Mouse (Mus musculus) CH12.LX (cell line): ENCODE measurements around the gene Clba1. TPM values are rescaled to one million over a fixed set of nuclear protein-coding genes. Genes with fewer than 3 reads are reported as not detected.
A peak's percentile ranks its signal among the peaks of the same experiment; 100 is the strongest.

Experiments used
- DNase-seq: peaks from one replicate; pipeline ENCODE4 v3.0.0-alpha.2; 2013; ENCODE audit errors: extremely low read depth
- H3K27ac ChIP-seq: 2 replicates; pipeline ENCODE4 v1.5.1; 2012; ENCODE audit warnings: low read depth, mild to moderate bottlenecking, control low read depth, moderate library complexity; ENCODE audit not compliant: insufficient read depth
- H3K27me3 ChIP-seq: replicated peaks from 2 replicates; pipeline ENCODE3; 2012; ENCODE audit warnings: inconsistent platforms
- H3K36me3 ChIP-seq, 2 experiments: replicated peaks in 1 of 2; 2 replicates each; pipeline versions ENCODE3 to v1.6.1; 2012; ENCODE audit warnings: inconsistent platforms in 1 of 2, low read length in 1 of 2, mild to moderate bottlenecking in 1 of 2, mixed read lengths in 1 of 2, moderate library complexity in 1 of 2; ENCODE audit not compliant: control insufficient read depth in 1 of 2, insufficient read depth in 1 of 2
- H3K4me1 ChIP-seq, 2 experiments: 2 replicates each; pipeline ENCODE4 v1.6.1; 2012; ENCODE audit warnings: inconsistent platforms in 1 of 2, moderate library complexity in 1 of 2; ENCODE audit not compliant: insufficient read depth in 2 of 2, control insufficient read depth in 1 of 2
- H3K4me2 ChIP-seq: 2 replicates; pipeline ENCODE4 v1.6.1; 2012; ENCODE audit warnings: low read depth, mild to moderate bottlenecking, control low read depth; ENCODE audit not compliant: poor library complexity, insufficient read depth, severe bottlenecking
- H3K4me3 ChIP-seq, 3 experiments: fragments of 150-350 bp in 1 of 3; sonication (generic) in 1 of 3; replicated peaks in 1 of 3; 2 replicates each; pipeline versions ENCODE3 to v1.5.1; 2011 to 2012; ENCODE audit warnings: low read depth in 2 of 3, low read length in 2 of 3, mild to moderate bottlenecking in 2 of 3, moderate library complexity in 2 of 3, control low read depth in 1 of 3, improper control_type of control experiment in 1 of 3, inconsistent platforms in 1 of 3, mixed read lengths in 1 of 3; ENCODE audit not compliant: poor library complexity in 1 of 3
- H3K79me2 ChIP-seq: replicated peaks from 2 replicates; pipeline ENCODE4 v1.6.1; 2012; ENCODE audit warnings: mild to moderate bottlenecking, moderate library complexity; ENCODE audit not compliant: control insufficient read depth, poor library complexity, insufficient read depth, severe bottlenecking; ENCODE audit errors: extremely low read depth
- H3K9ac ChIP-seq: 2 replicates; pipeline ENCODE4 v1.6.1; 2012; ENCODE audit warnings: low read depth, mild to moderate bottlenecking, control low read depth, moderate library complexity; ENCODE audit not compliant: insufficient read depth
- H3K9me3 ChIP-seq: replicated peaks from 2 replicates; pipeline ENCODE3; 2012; ENCODE audit warnings: low read length, inconsistent platforms, mixed read lengths
- BHLHE40 ChIP-seq: IDR thresholded peaks from 2 replicates; pipeline ENCODE4 v1.6.1; 2011; ENCODE audit warnings: mild to moderate bottlenecking, low read depth, low read length, improper control_type of control experiment
- CHD1 ChIP-seq: IDR thresholded peaks from 2 replicates; pipeline ENCODE4 v1.6.1; 2012; ENCODE audit warnings: low read depth, low read length, improper control_type of control experiment, inconsistent platforms
- CTCF ChIP-seq, 2 experiments: IDR thresholded peaks in 1 of 2; conservative IDR thresholded peaks in 1 of 2; 2 replicates each; pipeline ENCODE4 v1.5.1; 2011 to 2012; ENCODE audit warnings: low read depth in 2 of 2, low read length in 2 of 2, improper control_type of control experiment in 1 of 2, inconsistent platforms in 1 of 2, mild to moderate bottlenecking in 1 of 2, moderate library complexity in 1 of 2
- E2F4 ChIP-seq: IDR thresholded peaks from 2 replicates; pipeline ENCODE4 v1.6.1; 2011; ENCODE audit warnings: low read depth, low read length, improper control_type of control experiment; ENCODE audit not compliant: insufficient replicate concordance
- ELF1 ChIP-seq: IDR thresholded peaks from 2 replicates; pipeline ENCODE4 v1.6.1; 2014; ENCODE audit warnings: low read depth, mild to moderate bottlenecking, inconsistent platforms, low read length, improper control_type of control experiment
- EP300 ChIP-seq: IDR thresholded peaks from 2 replicates; pipeline ENCODE4 v1.6.1; 2011; ENCODE audit warnings: low read length, improper control_type of control experiment
- HCFC1 ChIP-seq: IDR thresholded peaks from 2 replicates; pipeline ENCODE4 v1.6.1; 2012; ENCODE audit warnings: low read depth, mild to moderate bottlenecking, inconsistent platforms, low read length, improper control_type of control experiment
- IRF4 ChIP-seq: IDR thresholded peaks from 2 replicates; pipeline ENCODE4 v1.6.1; 2014; ENCODE audit warnings: low read depth, mild to moderate bottlenecking, inconsistent platforms, low read length, improper control_type of control experiment
- JUND ChIP-seq: conservative IDR thresholded peaks from 2 replicates; pipeline ENCODE4 v1.6.1; 2011; ENCODE audit warnings: low read depth, low read length, improper control_type of control experiment
- MAFK ChIP-seq: IDR thresholded peaks from 2 replicates; pipeline ENCODE4 v1.6.1; 2011; ENCODE audit warnings: low read length, improper control_type of control experiment; ENCODE audit not compliant: insufficient replicate concordance
- MAX ChIP-seq: IDR thresholded peaks from 2 replicates; pipeline ENCODE4 v1.6.1; 2011; ENCODE audit warnings: low read length, improper control_type of control experiment
- MAZ ChIP-seq: IDR thresholded peaks from 2 replicates; pipeline ENCODE4 v1.6.1; 2012; ENCODE audit warnings: low read depth, mild to moderate bottlenecking, inconsistent platforms, low read length, improper control_type of control experiment, moderate library complexity
- MEF2A ChIP-seq: IDR thresholded peaks from 2 replicates; pipeline ENCODE4 v1.6.1; 2014; ENCODE audit warnings: low read depth, mild to moderate bottlenecking, inconsistent platforms, low read length, improper control_type of control experiment, borderline replicate concordance
- MXI1 ChIP-seq: IDR thresholded peaks from 2 replicates; pipeline ENCODE4 v1.6.1; 2011; ENCODE audit warnings: mild to moderate bottlenecking, low read depth, low read length, improper control_type of control experiment
- NELFE ChIP-seq: IDR thresholded peaks from 2 replicates; pipeline ENCODE4 v1.6.1; 2011; ENCODE audit warnings: low read depth, low read length, improper control_type of control experiment
- NRF1 ChIP-seq: IDR thresholded peaks from 2 replicates; pipeline ENCODE4 v1.6.1; 2014; ENCODE audit warnings: low read depth, mild to moderate bottlenecking, inconsistent platforms, low read length, improper control_type of control experiment, moderate library complexity
- PAX5 ChIP-seq: IDR thresholded peaks from 2 replicates; pipeline ENCODE4 v1.6.1; 2012; ENCODE audit warnings: low read length, inconsistent platforms, mixed read lengths
- POLR2A ChIP-seq: IDR thresholded peaks from 2 replicates; pipeline ENCODE4 v1.6.1; 2011; ENCODE audit warnings: low read depth, mild to moderate bottlenecking, improper control_type of control experiment, low read length
- POLR2AphosphoS2 ChIP-seq: IDR thresholded peaks from 2 replicates; pipeline ENCODE4 v1.6.1; 2011; ENCODE audit warnings: low read depth, low read length, improper control_type of control experiment
- RAD21 ChIP-seq: IDR thresholded peaks from 2 replicates; pipeline ENCODE4 v1.6.1; 2011; ENCODE audit warnings: low read depth, mild to moderate bottlenecking, low read length, improper control_type of control experiment, moderate library complexity
- RCOR1 ChIP-seq: conservative IDR thresholded peaks from 2 replicates; pipeline ENCODE4 v1.6.1; 2012; ENCODE audit warnings: low read depth, mild to moderate bottlenecking, inconsistent platforms, low read length, improper control_type of control experiment
- SIN3A ChIP-seq: IDR thresholded peaks from 2 replicates; pipeline ENCODE4 v1.6.1; 2012; ENCODE audit warnings: low read length, improper control_type of control experiment, inconsistent platforms
- SMC3 ChIP-seq: IDR thresholded peaks from 2 replicates; pipeline ENCODE4 v1.6.1; 2011; ENCODE audit warnings: low read depth, low read length, improper control_type of control experiment
- TBP ChIP-seq: conservative IDR thresholded peaks from 2 replicates; pipeline ENCODE4 v1.6.1; 2011; ENCODE audit warnings: low read depth, low read length, improper control_type of control experiment
- TCF12 ChIP-seq: IDR thresholded peaks from 2 replicates; pipeline ENCODE4 v1.6.1; 2014; ENCODE audit warnings: low read depth, mild to moderate bottlenecking, inconsistent platforms, low read length, improper control_type of control experiment
- UBTF ChIP-seq: IDR thresholded peaks from 2 replicates; pipeline ENCODE4 v1.6.1; 2012; ENCODE audit warnings: low read depth, mild to moderate bottlenecking, inconsistent platforms, low read length, improper control_type of control experiment, moderate library complexity
- USF2 ChIP-seq: conservative IDR thresholded peaks from 2 replicates; pipeline ENCODE4 v1.6.1; 2011; ENCODE audit warnings: low read depth, low read length, improper control_type of control experiment
- ZMIZ1 ChIP-seq: IDR thresholded peaks from 2 replicates; pipeline ENCODE4 v1.6.1; 2012; ENCODE audit warnings: low read depth, mild to moderate bottlenecking, inconsistent platforms, low read length, improper control_type of control experiment
- ZNF384 ChIP-seq: IDR thresholded peaks from 2 replicates; pipeline ENCODE4 v1.6.1; 2012; ENCODE audit warnings: low read depth, low read length, improper control_type of control experiment, inconsistent platforms
- dilution Hi-C: fragments of 300-500 bp; cut with MboI; formaldehyde crosslinking; loops from 2 replicates; pipeline ENCODE4 v1.14.3; 2020; ENCODE audit warnings: low sequenced_read_pairs; ENCODE audit not compliant: extremely low pct_unique_long_range_greater_than_20kb, extremely low pct_ligation_motif_present
- in situ Hi-C: fragments of 300-500 bp; cut with MboI; formaldehyde crosslinking; loops from 3 replicates; pipeline ENCODE4 v1.14.3; 2019; ENCODE audit warnings: low sequenced_read_pairs, low pct_ligation_motif_present, low pct_unique_long_range_greater_than_20kb, mixed read lengths
- polyA plus RNA-seq: library from polyadenylated mRNA; unstranded; fragments of >175 nt; gene quantifications from 2 replicates; pipeline ENCODE4 v1.2.1, GENCODE M21; 2012; ENCODE audit warnings: low read depth; ENCODE audit not compliant: insufficient read length
- total RNA-seq, 2 experiments: library from RNA; depleted of rRNA; stranded (reverse); fragments of 300-350 nt in 1 of 2; fragments of >200 nt in 1 of 2; gene quantifications; 2 replicates each; pipeline ENCODE4 v1.2.3; 2012 to 2014

Gene Clba1
- total and polyA plus RNA-seq, 3 experiments: 2.5 to 3.5 (median 3.5) TPM

DNA sequence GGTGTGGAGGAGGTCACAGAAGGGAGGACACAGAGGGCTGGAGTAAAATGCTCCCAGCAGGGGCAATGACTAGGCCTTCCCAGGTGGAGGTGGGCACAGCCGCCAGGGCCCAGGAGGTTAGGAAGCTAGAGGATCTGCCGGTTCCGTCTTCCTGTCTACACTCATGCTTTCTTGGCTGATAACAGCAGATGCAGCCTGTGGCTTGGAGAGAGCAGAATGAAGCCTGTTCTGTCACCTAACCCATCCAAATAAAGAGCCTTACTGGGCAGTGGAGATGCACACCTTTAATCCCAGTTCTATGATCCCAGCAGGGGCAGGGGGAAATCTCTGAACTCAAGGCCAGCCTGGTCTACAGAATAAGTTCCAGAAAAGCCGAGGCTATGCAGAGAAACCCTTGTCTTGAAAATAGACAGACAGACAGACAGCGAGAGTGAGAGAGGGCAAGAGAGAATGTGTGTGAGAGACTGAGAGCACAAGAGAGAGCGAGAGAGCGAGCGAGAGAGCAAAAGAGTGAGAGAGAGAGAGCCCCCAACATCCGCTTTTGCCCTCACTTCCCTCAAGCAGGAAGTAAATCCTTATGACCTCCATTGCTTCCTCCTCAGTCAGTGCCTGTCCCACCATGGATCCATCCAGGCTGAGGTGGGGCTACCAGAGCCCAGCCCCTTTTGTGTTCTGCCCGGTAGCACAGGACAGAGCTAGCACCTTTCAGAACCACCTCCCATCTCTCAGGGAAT is 9.3 kb upstream of the Clba1 start:
- H3K79me2 ChIP-seq: peaks cover 7% of the 10 kb centered on the region; the same call in 1 of the 2 replicates
- dilution Hi-C loops (no loop called here), in situ Hi-C loops (loop anchor here (5.0 kb wide), 1 partner anchor 42 kb away; no protein-coding TSS in a partner anchor)
- no peaks in the 10 kb centered on the region for H3K36me3 ChIP-seq
- peak overlapping the region; percentile 49 for H3K27ac ChIP-seq
- H3K4me1 ChIP-seq: peaks cover 38 to 64% of the 10 kb centered on the region in 2 experiments
- no peaks in the 10 kb centered on the region for H3K27me3 ChIP-seq
- DNase-seq: no peak
- H3K4me2 ChIP-seq: no peak overlapping the region
- TF ChIP-seq E2F4: no peak
- TF ChIP-seq TBP: no peak
- no peak for TF ChIP-seq SIN3A
- no peak for TF ChIP-seq CHD1
- TF ChIP-seq ELF1: no peak
- TF ChIP-seq MEF2A: no peak
- TF ChIP-seq PAX5: no peak
- no peak for TF ChIP-seq HCFC1
- TF ChIP-seq NELFE: no peak
- no peak for TF ChIP-seq ZMIZ1
- TF ChIP-seq BHLHE40: no peak
- no peak for TF ChIP-seq MAFK
- TF ChIP-seq UBTF: no peak
- TF ChIP-seq MAZ: no peak
- TF ChIP-seq USF2: no peak
- TF ChIP-seq JUND: no peak
- no peak for TF ChIP-seq POLR2A
- no peak for TF ChIP-seq RCOR1
- no peak for TF ChIP-seq NRF1
- no peak for TF ChIP-seq RAD21
- H3K9ac ChIP-seq: no peak overlapping the region
- H3K4me3 ChIP-seq: no peak overlapping the region
- no peaks in the 10 kb centered on the region for H3K9me3 ChIP-seq

DNA sequence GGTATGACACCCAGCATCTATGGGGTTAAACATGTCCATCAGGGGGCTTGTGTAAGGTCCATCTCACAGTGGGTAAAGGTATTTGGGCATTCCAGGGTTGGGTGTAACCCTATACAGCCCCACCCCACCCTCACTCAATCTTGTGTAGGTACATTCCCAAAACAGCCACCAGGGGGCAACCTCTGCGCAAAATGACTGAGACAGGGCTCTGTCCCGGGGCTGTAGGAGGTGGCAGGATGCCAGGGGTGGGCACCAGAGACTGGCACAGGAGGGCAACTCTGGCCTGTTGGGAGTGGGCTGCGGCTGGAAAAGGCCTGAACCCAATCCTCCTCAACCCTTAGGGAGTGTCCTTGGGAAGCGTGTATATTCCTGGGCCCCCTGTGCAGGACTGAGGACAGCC is 8.3 kb upstream of the Clba1 start:
- Histone ChIP-seq H3K27me3 (no peaks in the 10 kb centered on the region), H3K4me2 (no peak overlapping the region), H3K27ac (no peak overlapping the region), H3K4me1 (peaks cover 38 to 65% of the 10 kb centered on the region in 2 experiments), H3K36me3 (no peaks in the 10 kb centered on the region), H3K4me3 (peak overlapping the region in 1 of 3 experiments; percentile 14), H3K79me2 (peaks cover under 1% of the 10 kb centered on the region; the same call in 1 of the 2 replicates), H3K9ac (no peak overlapping the region), H3K9me3 (no peaks in the 10 kb centered on the region)
- DNase-seq: peak; percentile 77
- dilution Hi-C loops: no loop called here
- TF ChIP-seq IRF4 (0 out of 2 replicates have a peak, but pooled peaks have one; percentile 18), SIN3A (no peak), MAFK (no peak), MAZ (peak; percentile 84; the same call in 1 of the 2 replicates), CTCF (conservative IDR thresholded peaks at IDR 0.05 in 1 of 2, IDR thresholded peaks at IDR 0.05 in 1 of 2; ENCODE audit: low read depth in 2 of 2, low read length in 2 of 2) (peak; percentile 67 to 80), ZNF384 (no peak), SMC3 (peak; percentile 77), MXI1 (no peak), TCF12 (no peak), HCFC1 (no peak), POLR2AphosphoS2 (no peak), MAX (no peak), RAD21 (peak; percentile 61), TBP (no peak), EP300 (no peak), ELF1 (no peak), JUND (no peak)
- in situ Hi-C loops: no loop called here
